Mouse (Mus musculus): ENCODE data around the gene Clcn7. TPM values are rescaled to one million over a fixed set of nuclear protein-coding genes. Genes with fewer than 3 reads are reported as not detected.

The Clcn7 gene
- polyA plus RNA-seq, 1 experiment from 2014 or later: 21.4 TPM

DNA sequence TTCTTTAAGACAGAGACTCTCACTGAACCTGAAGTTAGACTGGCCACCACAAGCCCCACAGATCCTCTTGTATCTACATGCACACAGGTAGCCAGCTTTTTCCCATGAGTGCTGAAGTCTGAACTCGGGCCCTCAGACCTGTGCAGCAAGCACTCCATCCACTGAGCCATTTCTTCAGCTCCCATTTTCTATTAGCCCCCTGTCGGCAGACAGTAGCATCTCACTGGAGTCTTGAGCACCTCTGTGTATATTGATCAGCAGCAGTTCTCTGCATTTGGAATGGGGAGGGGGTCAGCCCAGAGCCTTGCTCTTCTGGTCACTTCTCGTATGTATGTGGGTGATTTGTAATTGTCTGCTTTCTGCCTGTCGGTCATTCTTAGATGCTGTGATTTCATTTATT is 6.8 kb downstream of the Clcn7 start:
- H3K36me3 ChIP-seq (ENCODE audit: control insufficient read depth, insufficient read depth, low read length): peaks cover 2% of the 10 kb centered on the region; the same call in 1 of the 2 replicates
- WGBS: 73% methylated on average over 4 of the region's 4 CpGs
- H3K4me2 ChIP-seq (replicated peaks; ENCODE audit: low read depth, low read length): no peak overlapping the region
- no peak overlapping the region for H3K27ac ChIP-seq (ENCODE audit: low read depth, low read length)
- no peak overlapping the region for H3K4me3 ChIP-seq (ENCODE audit: low read length)
- H3K9me3 ChIP-seq (ENCODE audit: control insufficient read depth, low read length): no peaks in the 10 kb centered on the region
- no peaks in the 10 kb centered on the region for H3K4me1 ChIP-seq (ENCODE audit: control insufficient read depth, insufficient read depth, low read length)
- no peaks in the 10 kb centered on the region for H3K27me3 ChIP-seq (ENCODE audit: control insufficient read depth, insufficient read depth, low read length)
- no peak for ATAC-seq (ENCODE audit: low FRiP score, low TSS enrichment)
- H3K9ac ChIP-seq (ENCODE audit: low read depth, low read length): no peak overlapping the region

DNA sequence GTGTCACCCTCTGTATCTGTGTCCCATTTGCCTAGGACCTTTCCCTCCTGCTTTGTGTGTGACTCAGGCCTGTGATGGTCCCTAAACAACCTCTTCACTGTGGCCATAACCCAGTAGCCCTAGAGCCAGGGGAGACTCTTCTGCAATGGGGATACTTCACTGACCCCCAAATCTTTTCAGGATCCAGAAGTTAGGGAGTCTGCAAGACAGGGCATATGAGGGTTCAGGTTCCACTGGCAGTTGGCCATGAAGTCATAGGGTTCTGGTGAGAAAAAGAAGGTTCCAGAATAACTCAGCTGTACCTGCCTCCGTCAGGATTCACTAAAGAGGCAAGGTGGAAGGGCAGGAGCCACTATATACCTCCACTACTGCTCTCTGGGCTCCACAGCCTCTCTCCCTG is 29.0 kb downstream of the Clcn7 start, which contains the start of gene Ccdc154:
TSS of gene Ccdc154 (plus strand) at position 301 of the 400 bp plus-strand sequence.
- H3K36me3 ChIP-seq (ENCODE audit: control insufficient read depth, insufficient read depth, low read length): peaks cover 26% of the 10 kb centered on the region; the same call in 1 of the 2 replicates
- no peak for ATAC-seq (ENCODE audit: low FRiP score, low TSS enrichment)
- no peak within 1 kb of the TSS for H3K4me2 ChIP-seq (replicated peaks; ENCODE audit: low read depth, low read length)
- H3K4me1 ChIP-seq (ENCODE audit: control insufficient read depth, insufficient read depth, low read length): no peaks in the 10 kb centered on the region
- no peak within 1 kb of the TSS for H3K27ac ChIP-seq (ENCODE audit: low read depth, low read length)
- H3K9ac ChIP-seq (ENCODE audit: low read depth, low read length): no peak within 1 kb of the TSS
- no peaks in the 10 kb centered on the region for H3K9me3 ChIP-seq (ENCODE audit: control insufficient read depth, low read length)
- no peaks in the 10 kb centered on the region for H3K27me3 ChIP-seq (ENCODE audit: control insufficient read depth, insufficient read depth, low read length)
- WGBS: 95% methylated on average over 1 of the region's 1 CpGs
- H3K4me3 ChIP-seq (ENCODE audit: low read length): no peak within 1 kb of the TSS

DNA sequence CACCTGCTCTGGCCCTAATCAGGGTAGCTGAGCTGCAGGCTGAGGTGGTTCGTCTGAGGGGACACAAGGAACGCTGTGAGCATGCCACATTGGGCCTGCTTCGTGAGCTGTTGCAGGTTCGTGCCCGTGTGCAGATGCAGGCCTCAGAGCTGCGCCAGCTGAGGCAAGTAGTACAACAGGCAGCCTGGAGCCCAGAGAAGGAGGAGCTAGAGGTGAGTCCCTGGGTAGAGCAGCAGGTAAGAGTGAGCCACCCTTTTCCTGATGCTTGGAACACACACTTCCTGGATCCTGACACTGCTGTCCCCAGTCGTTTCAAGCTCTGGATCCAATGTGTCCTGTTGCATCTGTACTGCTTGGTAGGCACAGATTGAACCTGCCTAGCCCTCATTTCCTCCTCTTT is 30.2 kb downstream of the Clcn7 start:
- H3K9ac ChIP-seq (ENCODE audit: low read depth, low read length): no peak overlapping the region
- H3K4me1 ChIP-seq (ENCODE audit: control insufficient read depth, insufficient read depth, low read length): no peaks in the 10 kb centered on the region

DNA sequence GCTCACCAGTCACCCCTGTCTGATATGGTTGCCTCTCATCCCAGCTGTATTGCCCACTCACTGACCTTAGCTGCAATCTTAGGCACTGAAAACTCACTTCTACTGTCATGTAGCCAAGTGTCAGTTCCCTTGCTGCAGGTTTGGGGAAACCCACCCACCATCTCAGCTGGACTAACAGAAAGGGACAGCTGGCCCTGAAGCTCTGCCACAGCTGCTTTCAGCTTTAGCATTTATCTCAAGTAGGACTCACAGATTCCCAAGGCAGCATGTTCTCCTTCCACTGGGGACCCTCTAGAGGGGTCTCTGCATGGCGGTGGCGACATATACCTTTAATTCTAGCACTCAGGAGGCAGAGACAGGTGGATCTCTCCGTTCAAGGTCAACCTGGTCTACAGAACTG is 31.6 kb downstream of the Clcn7 start:
- Histone ChIP-seq H3K9me3 (ENCODE audit: control insufficient read depth, low read length) (no peaks in the 10 kb centered on the region), H3K36me3 (ENCODE audit: control insufficient read depth, insufficient read depth, low read length) (peaks cover 13% of the 10 kb centered on the region; the same call in 1 of the 2 replicates), H3K27me3 (ENCODE audit: control insufficient read depth, insufficient read depth, low read length) (no peaks in the 10 kb centered on the region), H3K27ac (ENCODE audit: low read depth, low read length) (no peak overlapping the region), H3K9ac (ENCODE audit: low read depth, low read length) (no peak overlapping the region), H3K4me2 (replicated peaks; ENCODE audit: low read depth, low read length) (no peak overlapping the region), H3K4me1 (ENCODE audit: control insufficient read depth, insufficient read depth, low read length) (no peaks in the 10 kb centered on the region), H3K4me3 (ENCODE audit: low read length) (no peak overlapping the region)
- no peak for ATAC-seq (ENCODE audit: low FRiP score, low TSS enrichment)
- 83% methylated on average over 3 of the region's 3 CpGs for WGBS

More for the DNA sequence above, 30.2 kb downstream of the Clcn7 start:
- peaks cover 21% of the 10 kb centered on the region; the same call in 1 of the 2 replicates for H3K36me3 ChIP-seq (ENCODE audit: control insufficient read depth, insufficient read depth, low read length)
- H3K27ac ChIP-seq (ENCODE audit: low read depth, low read length): no peak overlapping the region
- H3K4me2 ChIP-seq (replicated peaks; ENCODE audit: low read depth, low read length): no peak overlapping the region
- 72% methylated on average over 7 of the region's 7 CpGs for whole genome bisulfite sequencing
- H3K9me3 ChIP-seq (ENCODE audit: control insufficient read depth, low read length): no peaks in the 10 kb centered on the region
- no peak for ATAC-seq (ENCODE audit: low FRiP score, low TSS enrichment)
- no peaks in the 10 kb centered on the region for H3K27me3 ChIP-seq (ENCODE audit: control insufficient read depth, insufficient read depth, low read length)
- no peak overlapping the region for H3K4me3 ChIP-seq (ENCODE audit: low read length)

- Histone ChIP-seq H3K27me3 (ENCODE audit: control insufficient read depth, insufficient read depth, low read length) (no peaks in the 10 kb centered on the region), H3K36me3 (ENCODE audit: control insufficient read depth, insufficient read depth, low read length) (peaks cover under 1% of the 10 kb centered on the region; the same call in 1 of the 2 replicates), H3K4me1 (ENCODE audit: control insufficient read depth, insufficient read depth, low read length) (no peaks in the 10 kb centered on the region), H3K9ac (ENCODE audit: low read depth, low read length) (no peak overlapping the region), H3K27ac (ENCODE audit: low read depth, low read length) (no peak overlapping the region), H3K4me2 (replicated peaks; ENCODE audit: low read depth, low read length) (no peak overlapping the region), H3K4me3 (ENCODE audit: low read length) (no peak overlapping the region), H3K9me3 (ENCODE audit: control insufficient read depth, low read length) (no peaks in the 10 kb centered on the region)
- ATAC-seq (ENCODE audit: low FRiP score, low TSS enrichment): no peak
- WGBS: 41% methylated on average over 6 of the region's 6 CpGs
These were observed 32.9 kb downstream of the Clcn7 start for GRCm38 (mm10) chr17:25165970-25166671.

GRCm38 (mm10) chr17:25169706-25170105 is 36.5 kb downstream of the Clcn7 start:
- Histone ChIP-seq H3K27ac (ENCODE audit: low read depth, low read length) (no peak overlapping the region), H3K36me3 (ENCODE audit: control insufficient read depth, insufficient read depth, low read length) (no peaks in the 10 kb centered on the region), H3K9ac (ENCODE audit: low read depth, low read length) (no peak overlapping the region), H3K4me2 (replicated peaks; ENCODE audit: low read depth, low read length) (no peak overlapping the region), H3K4me1 (ENCODE audit: control insufficient read depth, insufficient read depth, low read length) (no peaks in the 10 kb centered on the region), H3K27me3 (ENCODE audit: control insufficient read depth, insufficient read depth, low read length) (no peaks in the 10 kb centered on the region), H3K4me3 (ENCODE audit: low read length) (no peak overlapping the region), H3K9me3 (ENCODE audit: control insufficient read depth, low read length) (no peaks in the 10 kb centered on the region)
- 89% methylated on average over 2 of the region's 2 CpGs for WGBS
- no peak for ATAC-seq (ENCODE audit: low FRiP score, low TSS enrichment)

- Histone ChIP-seq H3K36me3 (ENCODE audit: control insufficient read depth, insufficient read depth, low read length) (no peaks in the 10 kb centered on the region), H3K9me3 (ENCODE audit: control insufficient read depth, low read length) (no peaks in the 10 kb centered on the region), H3K27ac (ENCODE audit: low read depth, low read length) (no peak overlapping the region), H3K4me1 (ENCODE audit: control insufficient read depth, insufficient read depth, low read length) (no peaks in the 10 kb centered on the region), H3K27me3 (ENCODE audit: control insufficient read depth, insufficient read depth, low read length) (no peaks in the 10 kb centered on the region), H3K9ac (ENCODE audit: low read depth, low read length) (no peak overlapping the region), H3K4me3 (ENCODE audit: low read length) (no peak overlapping the region), H3K4me2 (replicated peaks; ENCODE audit: low read depth, low read length) (no peak overlapping the region)
- ATAC-seq (ENCODE audit: low FRiP score, low TSS enrichment): no peak
- 86% methylated on average over 2 of the region's 3 CpGs for WGBS
These were observed 39.4 kb downstream of the Clcn7 start for GRCm38 (mm10) chr17:25172558-25172957.

DNA sequence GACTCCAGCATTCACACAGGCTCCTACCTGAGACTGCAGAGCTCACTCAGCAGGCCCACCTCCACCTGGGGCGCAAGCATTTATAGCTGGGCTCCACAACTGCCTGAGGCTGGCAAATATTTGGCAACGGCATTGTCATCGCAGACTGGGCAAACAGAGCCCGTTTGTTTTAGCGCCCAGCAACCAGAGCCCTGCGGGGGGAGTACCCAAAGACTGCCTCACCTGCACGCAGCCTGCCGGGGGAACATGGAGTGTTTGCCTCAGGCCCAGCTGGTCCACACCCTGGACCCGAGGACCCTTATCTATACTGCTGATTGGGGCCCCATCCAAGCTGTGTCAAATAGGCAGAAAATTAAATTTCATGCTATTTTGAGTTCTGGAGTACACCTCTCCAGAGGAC is 42.2 kb downstream of the Clcn7 start, which contains the start of gene Gm38655:
TSS of gene Gm38655 (minus strand) at position 61 of the 400 bp plus-strand sequence.
- Histone ChIP-seq H3K36me3 (ENCODE audit: control insufficient read depth, insufficient read depth, low read length) (no peaks in the 10 kb centered on the region), H3K4me3 (ENCODE audit: low read length) (no peak within 1 kb of the TSS), H3K4me2 (replicated peaks; ENCODE audit: low read depth, low read length) (no peak within 1 kb of the TSS), H3K4me1 (ENCODE audit: control insufficient read depth, insufficient read depth, low read length) (no peaks in the 10 kb centered on the region), H3K9me3 (ENCODE audit: control insufficient read depth, low read length) (no peaks in the 10 kb centered on the region), H3K9ac (ENCODE audit: low read depth, low read length) (0 out of 2 replicates have a peak within 1 kb of the TSS, but pooled peaks have one; percentile 7), H3K27ac (ENCODE audit: low read depth, low read length) (no peak within 1 kb of the TSS), H3K27me3 (ENCODE audit: control insufficient read depth, insufficient read depth, low read length) (no peaks in the 10 kb centered on the region)
- WGBS: 78% methylated on average over 9 of the region's 9 CpGs
- no peak for ATAC-seq (ENCODE audit: low FRiP score, low TSS enrichment)

GRCm38 (mm10) chr17:25183232-25183631 is 50.0 kb downstream of the Clcn7 start:
- H3K27me3 ChIP-seq (ENCODE audit: control insufficient read depth, insufficient read depth, low read length): no peaks in the 10 kb centered on the region
- H3K4me1 ChIP-seq (ENCODE audit: control insufficient read depth, insufficient read depth, low read length): peaks cover 18% of the 10 kb centered on the region
- ATAC-seq (ENCODE audit: low FRiP score, low TSS enrichment): no peak
- H3K9me3 ChIP-seq (ENCODE audit: control insufficient read depth, low read length): no peaks in the 10 kb centered on the region
- no peak overlapping the region for H3K27ac ChIP-seq (ENCODE audit: low read depth, low read length)
- peak overlapping the region; percentile 93; the same call in 1 of the 2 replicates for H3K4me2 ChIP-seq (replicated peaks; ENCODE audit: low read depth, low read length)
- peak overlapping the region; percentile 99; the same call in 1 of the 2 replicates for H3K4me3 ChIP-seq (ENCODE audit: low read length)
- peaks cover 6% of the 10 kb centered on the region; the same call in 1 of the 2 replicates for H3K36me3 ChIP-seq (ENCODE audit: control insufficient read depth, insufficient read depth, low read length)
- no peak overlapping the region; the same call in 1 of the 2 replicates for H3K9ac ChIP-seq (ENCODE audit: low read depth, low read length)
